Mouse (Mus musculus) c-Kit-positive CD71-negative TER-119-negative erythroid progenitor cells, embryonic 14.5 days (primary cell): ENCODE results near the gene Mpi.

Experiments
- DNase-seq: peaks from one replicate; pipeline ENCODE4 v3.0.0-alpha.2; 2013; ENCODE audit warnings: low read depth

Gene Mpi

GRCm38 (mm10) chr9:57522861-57523246 lies 29.7 kb downstream of the Mpi start:
- no peak for DNase-seq

GRCm38 (mm10) chr9:57522114-57522860 lies 30.3 kb downstream of the Mpi start:
- DNase-seq: no peak

- peak; percentile 83 for DNase-seq
Measured at GRCm38 (mm10) chr9:57521056-57521911, 31.3 kb downstream of the Mpi start, which contains the start of gene Cox5a. Gene Cox5a, plus strand, starts transcription at chr9:57521274.

GRCm38 (mm10) chr9:57520375-57521055 lies 32.0 kb downstream of the Mpi start:
- DNase-seq: no peak

GRCm38 (mm10) chr9:57517113-57517512 lies 35.5 kb downstream of the Mpi start:
- peak; percentile 69 for DNase-seq

GRCm38 (mm10) chr9:57510577-57510976 lies 42.0 kb downstream of the Mpi start:
- no peak for DNase-seq

GRCm38 (mm10) chr9:57505700-57506099 lies 46.9 kb downstream of the Mpi start:
- DNase-seq: peak; percentile 68

GRCm38 (mm10) chr9:57504891-57505290 lies 47.7 kb downstream of the Mpi start:
- DNase-seq: no peak

- no peak for DNase-seq
Measured at GRCm38 (mm10) chr9:57504381-57504700, 48.2 kb downstream of the Mpi start.

GRCm38 (mm10) chr9:57503622-57504380 lies 48.8 kb downstream of the Mpi start, which contains the start of gene Rpp25:
Gene Rpp25, plus strand, starts transcription at chr9:57504026.
- DNase-seq: no peak

- DNase-seq: no peak
Measured at GRCm38 (mm10) chr9:57502911-57503621, 49.5 kb downstream of the Mpi start.

GRCm38 (mm10) chr9:57501861-57502260 lies 50.7 kb downstream of the Mpi start:
- DNase-seq: no peak

- DNase-seq: no peak
Measured at GRCm38 (mm10) chr9:57501452-57501851, 51.1 kb downstream of the Mpi start.

- no peak for DNase-seq
Measured at GRCm38 (mm10) chr9:57498536-57498935, 54.0 kb downstream of the Mpi start.

- DNase-seq: no peak
Measured at GRCm38 (mm10) chr9:57497236-57497635, 55.3 kb downstream of the Mpi start.

- no peak for DNase-seq
Measured at GRCm38 (mm10) chr9:57494970-57495369, 57.6 kb downstream of the Mpi start.
